Mouse (Mus musculus): ENCODE data around the gene Anapc10.
"Not testable (repeated sequence)": the region's sequence is repeated elsewhere in the genome, so short reads cannot be mapped to it uniquely, and the experiment has no call there.

GRCm38 (mm10) chr8:79794873-79795272 is 83.3 kb downstream of the Anapc10 start:
- TF ChIP-seq CTCF, EP300 (IDR thresholded peaks at IDR 0.05; ENCODE audit: low read depth): not testable (repeated sequence)
